Mouse (Mus musculus): ENCODE results near the gene Tef. TPM values are rescaled to one million over a fixed set of nuclear protein-coding genes. Genes with fewer than 3 reads are reported as not detected.

Gene Tef
- polyA plus RNA-seq, 1 experiment from 2014 or later: 24.9 TPM

DNA sequence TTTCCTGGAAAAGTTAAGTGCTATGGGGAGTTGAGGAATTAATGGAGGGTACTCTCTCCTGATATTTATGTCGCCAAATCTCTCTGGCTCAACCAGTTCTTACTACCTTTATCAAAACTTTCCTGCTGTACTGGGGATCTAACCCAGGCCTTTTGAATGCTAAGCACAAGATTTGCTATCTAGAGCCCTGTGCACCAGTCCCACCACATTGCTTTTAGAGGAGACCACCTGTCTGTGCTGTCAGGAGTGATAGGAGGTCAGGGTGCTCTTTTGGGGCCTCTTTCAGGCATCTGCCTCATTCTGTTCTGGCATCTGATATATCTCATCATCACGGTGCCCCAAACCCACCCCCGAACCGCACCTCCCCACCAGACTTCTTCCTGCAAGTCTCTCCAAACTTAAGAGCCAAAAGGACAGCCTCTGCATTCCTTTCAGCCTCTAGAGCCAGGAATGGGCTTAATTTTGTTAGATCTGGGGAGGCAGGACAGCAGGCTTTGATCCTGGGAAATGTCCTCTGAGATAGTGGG lies 1.3 kb downstream of the Tef start:
- Histone ChIP-seq H3K4me2 (replicated peaks) (peak overlapping the region; percentile 54; the same call in 1 of the 2 replicates), H3K4me3 (no peak overlapping the region), H3K36me3 (no peaks in the 10 kb centered on the region), H3K9ac (no peak overlapping the region), H3K27me3 (replicated peaks) (no peaks in the 10 kb centered on the region), H3K27ac (no peak overlapping the region), H3K4me1 (peaks cover 23% of the 10 kb centered on the region), H3K9me3 (no peaks in the 10 kb centered on the region)
- 64% methylated on average over 4 of the region's 4 CpGs for WGBS
- no peak for ATAC-seq (ENCODE audit: low FRiP score, low read depth)

DNA sequence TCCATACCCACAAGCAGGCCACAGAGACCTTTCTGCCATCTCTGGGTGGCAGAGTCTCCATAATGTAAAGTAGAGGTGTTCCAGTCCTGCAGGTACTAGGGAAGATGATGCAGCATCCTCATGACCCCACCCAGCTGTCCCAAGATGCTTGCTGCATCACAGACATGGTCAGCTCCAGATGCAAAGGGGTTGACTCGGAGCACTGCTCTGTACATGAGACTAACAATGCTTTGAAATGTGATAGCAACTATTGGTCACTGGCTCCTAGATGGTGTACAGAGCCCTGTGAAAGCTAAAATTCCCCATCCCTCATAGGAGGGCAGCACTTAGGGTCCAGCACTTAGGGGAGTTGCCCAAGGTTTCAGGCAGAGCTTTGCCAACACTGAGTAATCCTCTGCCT lies 2.0 kb downstream of the Tef start:
- Histone ChIP-seq H3K9ac (no peak overlapping the region), H3K4me2 (replicated peaks) (no peak overlapping the region), H3K4me1 (peaks cover 23% of the 10 kb centered on the region), H3K4me3 (no peak overlapping the region), H3K27ac (no peak overlapping the region), H3K27me3 (replicated peaks) (no peaks in the 10 kb centered on the region), H3K9me3 (no peaks in the 10 kb centered on the region), H3K36me3 (no peaks in the 10 kb centered on the region)
- 53% methylated on average over 1 of the region's 1 CpGs for WGBS
- ATAC-seq (ENCODE audit: low FRiP score, low read depth): no peak

DNA sequence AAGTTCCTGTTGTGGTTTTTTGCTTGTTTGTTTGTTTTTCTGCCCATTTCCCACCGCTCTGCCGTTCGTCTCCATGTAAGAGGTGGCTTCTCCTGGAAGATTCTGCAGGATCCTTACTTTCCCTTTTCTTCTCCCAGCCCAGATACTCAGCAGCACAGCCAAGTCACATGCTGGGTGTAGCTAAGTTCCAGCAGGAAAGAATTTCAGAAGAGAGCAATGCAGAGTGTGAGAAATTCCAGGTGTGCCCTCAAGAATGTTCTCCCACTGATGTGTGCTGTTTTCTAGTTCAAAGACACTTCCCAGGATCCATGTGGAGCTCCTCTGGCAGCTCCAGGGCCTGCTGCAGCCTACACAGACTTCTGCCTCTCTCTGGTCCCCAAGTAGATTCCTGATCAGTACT lies 2.7 kb downstream of the Tef start:
- H3K4me1 ChIP-seq: peaks cover 25% of the 10 kb centered on the region
- WGBS: 75% methylated on average over 3 of the region's 3 CpGs
- ATAC-seq (ENCODE audit: low FRiP score, low read depth): no peak

DNA sequence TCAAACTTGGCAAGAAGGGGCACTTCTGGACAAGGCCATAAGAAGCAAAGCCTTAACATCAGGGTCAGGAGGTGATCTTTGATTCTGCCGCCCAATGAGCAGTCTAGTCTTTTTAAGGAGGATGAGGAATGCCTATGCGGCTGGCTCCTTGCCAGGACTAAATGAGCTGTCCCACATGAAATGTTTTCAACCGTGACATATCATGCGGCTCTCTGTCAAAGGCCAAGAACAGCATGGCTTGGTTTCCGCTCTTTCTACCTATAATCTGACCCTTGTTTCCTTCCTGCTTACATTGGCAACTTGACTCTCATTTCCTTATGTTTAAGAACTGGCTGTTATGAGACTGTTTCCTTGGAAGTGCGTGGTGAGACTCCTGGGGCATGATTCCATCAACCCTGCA lies 3.4 kb downstream of the Tef start:
- Histone ChIP-seq H3K36me3 (no peaks in the 10 kb centered on the region), H3K27me3 (replicated peaks) (no peaks in the 10 kb centered on the region), H3K9ac (no peak overlapping the region), H3K9me3 (no peaks in the 10 kb centered on the region), H3K4me2 (replicated peaks) (no peak overlapping the region), H3K4me1 (peaks cover 31% of the 10 kb centered on the region), H3K4me3 (no peak overlapping the region), H3K27ac (no peak overlapping the region)
- 52% methylated on average over 6 of the region's 6 CpGs for WGBS
- ATAC-seq (ENCODE audit: low FRiP score, low read depth): no peak

More for the DNA sequence above, 2.7 kb downstream of the Tef start:
- H3K27me3 ChIP-seq (replicated peaks): no peaks in the 10 kb centered on the region
- H3K9ac ChIP-seq: no peak overlapping the region
- no peaks in the 10 kb centered on the region for H3K36me3 ChIP-seq
- no peak overlapping the region for H3K27ac ChIP-seq
- no peak overlapping the region for H3K4me3 ChIP-seq
- no peaks in the 10 kb centered on the region for H3K9me3 ChIP-seq
- no peak overlapping the region for H3K4me2 ChIP-seq (replicated peaks)

DNA sequence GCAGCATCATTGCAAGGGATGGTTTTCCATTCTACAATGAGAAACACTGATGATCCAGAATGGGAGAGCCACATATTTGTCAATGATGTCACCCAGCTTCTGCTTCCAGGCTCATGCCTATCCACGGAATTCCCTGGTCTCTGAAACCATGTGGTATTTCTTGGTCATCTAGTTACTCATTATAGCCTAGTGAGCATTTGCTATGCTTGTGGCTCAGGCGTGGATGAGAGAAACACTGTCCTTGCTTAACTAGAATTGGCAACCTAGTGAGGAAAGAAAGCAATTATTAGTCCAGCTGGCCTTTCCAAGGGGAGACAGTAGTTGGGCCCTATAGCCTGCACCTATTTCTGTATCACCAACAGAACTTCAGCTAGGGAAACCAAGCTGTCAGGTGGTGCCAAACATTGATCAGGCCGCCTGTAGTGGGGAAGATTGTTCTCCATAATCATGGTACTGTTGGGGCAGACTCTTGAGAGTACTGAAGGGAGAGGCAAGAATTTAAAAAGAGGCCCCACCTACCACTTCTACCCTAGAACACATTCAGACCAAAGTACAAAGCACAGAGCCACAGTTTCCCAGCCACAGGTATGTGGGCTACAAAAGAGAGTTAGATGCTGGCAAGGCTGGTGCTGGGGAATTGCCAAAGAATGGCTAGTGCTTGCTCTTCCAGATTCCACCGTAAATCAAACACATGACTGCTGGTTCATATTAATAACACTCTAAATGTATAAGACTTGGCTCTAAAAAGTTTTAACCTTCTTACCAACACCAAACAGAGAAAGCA lies 4.6 kb downstream of the Tef start:
- Histone ChIP-seq H3K27me3 (replicated peaks) (no peaks in the 10 kb centered on the region), H3K4me1 (peaks cover 33% of the 10 kb centered on the region), H3K27ac (no peak overlapping the region), H3K4me2 (replicated peaks) (no peak overlapping the region), H3K9ac (no peak overlapping the region), H3K4me3 (no peak overlapping the region), H3K36me3 (no peaks in the 10 kb centered on the region), H3K9me3 (no peaks in the 10 kb centered on the region)
- WGBS: 85% methylated on average over 4 of the region's 4 CpGs
- ATAC-seq (ENCODE audit: low FRiP score, low read depth): no peak

DNA sequence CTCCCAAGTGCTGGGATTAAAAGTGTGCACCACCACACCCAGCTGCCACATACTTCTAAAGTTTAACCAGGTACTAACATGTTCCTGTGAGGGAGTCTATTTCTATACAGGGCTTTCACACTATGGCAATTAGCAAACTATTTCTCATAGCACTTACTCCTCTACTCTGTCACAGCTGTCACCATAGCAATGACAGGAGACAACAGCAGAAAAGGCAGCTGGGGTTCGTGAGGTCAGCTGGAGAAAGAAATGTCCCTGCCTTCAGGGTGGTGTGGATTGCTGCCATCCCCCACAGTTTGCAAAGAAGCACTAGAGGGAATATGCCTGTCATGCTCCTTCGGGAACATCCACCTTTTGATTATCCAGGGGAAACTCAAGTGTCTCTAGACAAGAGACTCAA lies 6.6 kb downstream of the Tef start:
- no peaks in the 10 kb centered on the region for H3K36me3 ChIP-seq
- no peak overlapping the region for H3K9ac ChIP-seq
- no peak overlapping the region for H3K4me3 ChIP-seq
- H3K9me3 ChIP-seq: no peaks in the 10 kb centered on the region
- 50% methylated on average over 2 of the region's 2 CpGs for WGBS
- H3K27me3 ChIP-seq (replicated peaks): no peaks in the 10 kb centered on the region
- no peak overlapping the region for H3K27ac ChIP-seq
- no peak overlapping the region for H3K4me2 ChIP-seq (replicated peaks)
- ATAC-seq (ENCODE audit: low FRiP score, low read depth): no peak
- H3K4me1 ChIP-seq: peaks cover 26% of the 10 kb centered on the region

DNA sequence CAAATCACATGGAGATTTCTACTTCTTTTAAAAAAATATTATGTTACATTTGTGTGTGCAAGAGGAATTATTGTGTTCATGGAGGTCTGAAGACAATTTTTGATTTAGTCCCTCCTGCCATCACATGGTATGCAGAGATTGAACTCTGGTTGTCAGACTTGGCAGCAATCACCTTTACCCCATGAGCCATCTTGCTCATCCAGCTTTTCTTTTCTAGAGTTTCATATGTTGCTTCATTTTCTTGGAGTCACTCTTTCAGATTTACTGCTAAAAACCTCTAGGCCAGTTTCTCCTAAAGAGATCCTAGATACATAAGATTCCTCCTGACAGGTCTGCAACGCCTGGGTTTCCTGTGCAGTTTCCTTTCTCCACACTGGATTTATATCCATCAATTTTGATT lies 7.3 kb downstream of the Tef start:
- peak overlapping the region; percentile 92 for H3K4me2 ChIP-seq (replicated peaks)
- no peak overlapping the region for H3K9ac ChIP-seq
- H3K9me3 ChIP-seq: no peaks in the 10 kb centered on the region
- H3K4me1 ChIP-seq: peaks cover 32% of the 10 kb centered on the region
- 57% methylated on average over 1 of the region's 1 CpGs for WGBS
- H3K27me3 ChIP-seq (replicated peaks): no peaks in the 10 kb centered on the region
- H3K36me3 ChIP-seq: no peaks in the 10 kb centered on the region
- no peak overlapping the region for H3K27ac ChIP-seq
- no peak overlapping the region for H3K4me3 ChIP-seq
- no peak for ATAC-seq (ENCODE audit: low FRiP score, low read depth)

DNA sequence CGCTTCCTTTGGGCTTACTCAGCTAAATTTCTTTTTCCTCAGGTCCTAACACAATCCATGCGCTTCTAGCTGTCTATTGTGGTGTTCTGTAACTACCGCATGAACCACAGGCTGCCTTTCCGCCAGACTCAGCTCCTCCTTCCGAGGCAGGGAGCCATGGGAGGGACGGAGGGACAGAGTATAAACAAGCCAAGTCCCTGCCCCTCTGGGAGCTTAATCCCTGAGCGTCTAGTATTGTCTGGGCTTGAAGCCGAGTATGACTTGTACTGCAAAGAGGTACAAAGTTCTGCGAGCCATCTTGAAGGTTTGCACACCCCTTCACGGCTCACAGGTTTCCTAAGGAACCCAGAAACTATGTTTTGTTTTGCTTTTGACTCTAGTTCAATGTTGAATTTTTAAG lies 7.9 kb downstream of the Tef start:
- WGBS: 1% methylated on average over 10 of the region's 10 CpGs
- H3K9me3 ChIP-seq: no peaks in the 10 kb centered on the region
- no peak for ATAC-seq (ENCODE audit: low FRiP score, low read depth)
- peak overlapping the region; percentile 44; the same call in 1 of the 2 replicates for H3K9ac ChIP-seq
- H3K4me3 ChIP-seq: peak overlapping the region; percentile 79
- peak overlapping the region; percentile 47; the same call in 1 of the 2 replicates for H3K27ac ChIP-seq
- H3K4me1 ChIP-seq: peaks cover 32% of the 10 kb centered on the region
- peaks cover 2% of the 10 kb centered on the region; the same call in 1 of the 2 replicates for H3K36me3 ChIP-seq
- peak overlapping the region; percentile 92 for H3K4me2 ChIP-seq (replicated peaks)
- H3K27me3 ChIP-seq (replicated peaks): no peaks in the 10 kb centered on the region

DNA sequence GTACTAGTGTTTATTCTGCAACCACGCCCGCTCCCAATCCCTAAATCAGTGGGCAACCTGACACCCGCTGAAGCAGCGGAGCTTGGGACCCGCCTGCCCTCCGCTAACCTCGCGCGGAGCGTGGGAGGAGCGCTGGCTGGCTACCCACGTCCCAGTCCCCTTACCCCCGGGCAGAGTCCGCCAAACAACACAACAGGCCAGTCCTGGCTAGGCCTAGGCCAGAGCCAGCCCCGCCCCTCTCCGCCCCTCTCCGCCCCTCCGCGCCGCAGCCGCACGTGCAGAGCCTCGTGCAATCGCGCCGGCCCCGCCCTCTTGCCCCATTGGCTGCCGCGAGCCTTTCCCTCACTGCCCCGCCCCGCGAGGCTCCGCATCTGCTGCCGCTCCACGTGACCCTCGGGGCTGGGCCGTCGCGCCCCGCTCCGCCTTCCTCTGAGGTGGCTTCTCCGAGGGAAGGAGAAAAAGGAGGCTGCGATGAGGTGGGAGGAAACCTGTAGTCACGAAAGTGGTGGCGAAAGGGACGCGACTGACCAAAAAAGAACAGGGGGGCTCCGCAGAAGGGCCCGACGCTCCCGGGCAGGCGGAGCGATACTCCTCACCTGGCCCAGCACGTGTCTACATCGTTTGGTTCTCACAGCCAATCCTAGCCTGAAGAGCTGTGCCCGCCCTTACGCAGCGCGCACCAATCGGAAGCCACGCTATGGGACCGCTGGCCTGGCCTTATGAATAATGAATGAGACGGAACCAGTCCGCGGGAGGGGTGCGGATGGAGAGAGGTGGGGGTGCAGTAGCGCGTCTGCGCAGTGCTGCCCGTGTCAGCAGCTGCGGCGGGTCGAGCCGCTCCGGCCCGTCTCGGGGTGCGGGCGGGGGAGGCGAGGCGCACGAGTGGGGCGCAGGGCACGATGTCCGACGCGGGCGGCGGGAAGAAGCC lies 8.7 kb downstream of the Tef start:
- peak overlapping the region; percentile 92 for H3K4me2 ChIP-seq (replicated peaks)
- peak overlapping the region; percentile 84 for H3K9ac ChIP-seq
- peak; percentile 99 for ATAC-seq (ENCODE audit: low FRiP score, low read depth)
- H3K27ac ChIP-seq: peak overlapping the region; percentile 47; the same call in 1 of the 2 replicates
- no peaks in the 10 kb centered on the region for H3K9me3 ChIP-seq
- H3K27me3 ChIP-seq (replicated peaks): no peaks in the 10 kb centered on the region
- peak overlapping the region; percentile 79 for H3K4me3 ChIP-seq
- under 1% methylated on average over 88 of the region's 89 CpGs for WGBS
- peaks cover 9% of the 10 kb centered on the region; the same call in 1 of the 2 replicates for H3K36me3 ChIP-seq
- H3K4me1 ChIP-seq: peaks cover 30% of the 10 kb centered on the region

DNA sequence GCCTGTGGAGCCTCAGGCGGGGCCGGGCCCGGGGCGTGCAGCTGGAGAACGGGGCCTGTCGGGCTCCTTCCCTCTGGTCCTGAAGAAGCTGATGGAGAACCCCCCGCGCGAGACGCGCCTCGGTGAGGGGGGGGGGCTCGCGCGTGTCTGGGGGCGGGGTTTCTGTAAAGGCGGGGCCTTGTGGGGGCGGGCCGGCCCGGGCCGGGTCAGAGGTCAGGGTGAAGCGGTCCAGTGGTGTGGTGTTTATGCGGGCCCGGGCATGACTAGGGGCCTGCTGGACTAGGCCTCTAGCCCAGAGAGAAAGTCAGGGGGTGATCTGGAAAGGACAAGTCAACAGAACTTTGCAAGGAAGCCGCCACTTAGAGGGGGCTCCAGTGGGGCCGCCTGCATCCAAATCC lies 9.4 kb downstream of the Tef start:
- WGBS: under 1% methylated on average over 26 of the region's 26 CpGs
- Histone ChIP-seq H3K27ac (no peak overlapping the region), H3K9me3 (no peaks in the 10 kb centered on the region), H3K4me2 (replicated peaks) (peak overlapping the region; percentile 92), H3K4me1 (peaks cover 28% of the 10 kb centered on the region), H3K36me3 (peaks cover 14% of the 10 kb centered on the region), H3K27me3 (replicated peaks) (no peaks in the 10 kb centered on the region), H3K4me3 (peak overlapping the region; percentile 79), H3K9ac (peak overlapping the region; percentile 84)
- ATAC-seq (ENCODE audit: low FRiP score, low read depth): peak; percentile 14; the same call in 1 of the 2 replicates

DNA sequence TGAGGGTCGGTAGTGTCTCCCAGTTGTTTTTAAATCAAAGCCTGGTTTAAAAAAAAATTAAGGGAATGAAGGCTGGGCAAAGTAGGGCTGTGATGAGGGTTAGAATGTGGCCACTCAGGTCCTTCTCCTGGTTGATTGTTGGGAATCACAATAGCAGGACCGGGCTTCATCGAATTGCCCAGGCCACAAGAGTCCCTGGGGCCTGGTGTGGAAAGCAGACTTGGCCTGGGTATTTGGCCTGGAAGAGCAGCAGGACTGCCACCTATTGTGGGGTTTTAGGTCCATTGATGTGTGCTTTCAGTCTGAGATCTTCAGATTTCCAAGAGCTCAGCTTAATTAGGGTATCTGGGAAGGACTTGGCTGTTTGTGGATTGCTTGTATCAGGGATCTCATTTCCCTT lies 10.1 kb downstream of the Tef start:
- Histone ChIP-seq H3K4me2 (replicated peaks) (peak overlapping the region; percentile 92), H3K4me3 (peak overlapping the region; percentile 79), H3K4me1 (peaks cover 28% of the 10 kb centered on the region), H3K36me3 (peaks cover 20% of the 10 kb centered on the region), H3K27ac (no peak overlapping the region), H3K9ac (peak overlapping the region; percentile 84), H3K9me3 (no peaks in the 10 kb centered on the region), H3K27me3 (replicated peaks) (no peaks in the 10 kb centered on the region)
- no peak for ATAC-seq (ENCODE audit: low FRiP score, low read depth)
- 35% methylated on average over 3 of the region's 3 CpGs for WGBS

All from neural tube, embryonic 12.5 days (tissue).